Mouse (Mus musculus): ENCODE measurements around the gene Sall1.

The Sall1 gene

DNA sequence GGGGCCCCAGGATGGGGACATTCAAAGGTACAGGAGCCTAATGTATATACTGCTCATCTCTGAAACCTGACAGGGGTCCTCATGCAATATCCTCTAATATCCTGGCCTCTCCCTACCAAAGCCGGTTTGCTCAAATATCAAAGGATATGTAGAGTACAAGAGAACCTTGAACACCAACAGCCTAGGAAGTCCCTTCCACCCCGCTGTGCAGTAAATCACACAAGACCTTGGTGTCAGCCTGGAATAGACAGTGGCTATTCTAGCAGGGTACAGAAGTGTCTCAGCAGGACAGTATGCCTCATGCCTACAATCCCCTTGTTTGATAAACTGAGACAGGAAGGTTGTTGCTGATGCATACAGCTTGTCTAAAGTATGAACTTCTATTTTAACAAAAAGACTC, 46.7 kb downstream of the Sall1 start:
- intact Hi-C loops (cut with DNase I): no loop called here

DNA sequence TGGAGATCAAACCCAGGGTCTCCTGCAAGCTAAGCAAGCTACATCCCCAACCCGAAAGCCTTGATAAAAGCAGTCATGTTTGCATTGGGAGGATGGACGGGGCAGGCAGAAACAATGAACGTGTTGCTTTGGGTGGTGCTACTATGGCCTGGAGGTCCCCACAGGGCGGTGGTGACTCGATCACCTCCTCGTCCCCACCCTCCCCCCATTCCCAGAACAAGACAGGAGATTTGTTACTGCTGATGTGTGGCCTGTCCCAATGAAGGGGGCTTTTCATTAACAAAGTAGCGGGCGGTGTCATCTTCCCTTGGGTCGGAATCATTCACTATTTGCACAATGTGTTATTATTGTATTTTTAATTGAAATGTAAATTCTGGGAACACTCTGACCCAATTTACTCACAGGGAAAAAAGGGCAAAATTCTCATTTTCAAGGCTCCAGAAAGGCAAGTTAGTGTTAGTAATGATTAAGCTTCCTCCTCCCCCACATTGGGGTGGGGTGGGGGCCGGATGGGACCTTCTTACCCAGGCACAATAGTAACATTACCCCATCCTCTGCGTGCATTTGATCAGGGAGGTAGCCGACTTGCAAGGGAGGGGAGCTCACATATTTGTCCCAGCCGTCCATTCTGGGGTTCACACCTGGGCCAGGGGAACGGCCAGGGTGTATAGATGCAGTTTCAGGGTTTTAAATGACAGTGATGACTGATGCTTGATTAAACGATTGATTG, 52.0 kb downstream of the Sall1 start:
- intact Hi-C loops (cut with DNase I): no loop called here

DNA sequence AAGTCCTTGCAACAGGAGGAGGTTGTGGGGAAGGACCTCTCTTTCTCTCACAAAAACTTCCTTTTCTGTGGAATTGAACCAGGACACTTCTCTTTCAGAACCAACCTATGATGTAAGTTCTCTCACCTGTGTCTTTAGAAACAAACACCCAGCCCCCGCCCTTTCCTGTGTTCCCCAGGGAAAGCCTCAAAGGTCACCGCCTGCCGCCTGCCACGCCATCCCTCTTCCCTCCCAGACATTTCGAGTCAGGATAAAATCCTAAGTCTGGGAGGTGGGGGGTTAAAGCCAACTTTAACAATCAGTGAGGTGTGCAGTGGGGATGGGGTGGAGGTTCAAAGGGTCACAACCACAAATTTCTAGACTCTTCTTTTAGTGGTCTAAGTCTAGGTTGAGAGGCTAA, 52.8 kb downstream of the Sall1 start:
- intact Hi-C loops (cut with DNase I): no loop called here

GRCm38 (mm10) chr8:88989002-88989401, 55.0 kb downstream of the Sall1 start:
- intact Hi-C loops (cut with DNase I): no loop called here

DNA sequence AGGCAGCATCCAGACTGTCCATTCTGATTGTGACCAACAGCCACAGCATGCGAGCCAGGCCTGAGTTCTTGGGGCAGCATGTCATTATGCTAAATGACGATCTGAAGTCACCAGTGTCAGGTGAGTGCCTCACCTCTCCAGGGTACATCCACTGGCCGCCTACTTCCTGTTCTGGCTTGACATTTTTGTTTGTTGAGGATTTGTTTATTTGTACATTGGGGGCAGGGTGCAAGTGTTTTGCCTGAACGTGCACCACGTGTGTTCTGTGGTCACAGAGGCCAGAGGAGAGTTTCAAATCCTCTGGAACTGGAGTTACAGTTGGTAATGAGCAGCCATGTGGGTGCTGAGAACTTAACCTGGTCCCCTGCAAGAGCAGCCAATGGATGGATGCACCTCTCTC, 60.5 kb downstream of the Sall1 start:
- intact Hi-C loops (cut with DNase I): no loop called here

Small RNA genes lying within 50 kb of the gene (microRNA-seq; reads per million reads assigned to microRNA genes)
- 0 reads per million in 2 experiments for gene Mir8110

Measured in adrenal gland (tissue).